Mouse (Mus musculus) retina, embryonic 14.5 days (tissue): ENCODE measurements around the gene Lhpp.

ENCODE experiments used
- DNase-seq: peaks from one replicate; pipeline ENCODE4 v3.0.0-alpha.2; 2015; ENCODE audit warnings: low spot score

Lhpp gene

GRCm38 (mm10) chr7:132712044-132712708 is 101.7 kb downstream of the Lhpp start:
- peak; percentile 47 for DNase-seq

DNA sequence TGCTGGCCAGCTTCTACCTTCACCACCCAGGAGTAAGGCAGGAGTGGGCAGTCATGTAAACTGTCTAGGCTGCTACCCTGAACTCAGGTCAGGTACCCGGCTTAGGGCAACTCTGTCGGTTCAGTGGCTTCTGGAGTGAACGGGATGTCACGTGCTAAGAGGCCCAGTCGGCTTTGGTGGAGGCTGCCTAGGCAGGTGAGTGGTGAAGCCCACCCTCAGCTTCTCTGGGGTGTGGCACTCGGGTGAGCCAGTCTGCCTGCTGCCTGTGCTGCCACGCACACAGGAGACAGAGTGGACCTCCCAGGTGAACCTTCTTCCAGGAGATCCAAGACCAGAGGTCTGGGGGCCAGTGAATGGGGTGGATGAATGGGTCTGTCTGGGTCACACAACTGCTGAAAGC is 102.5 kb downstream of the Lhpp start:
- DNase-seq: no peak

DNA sequence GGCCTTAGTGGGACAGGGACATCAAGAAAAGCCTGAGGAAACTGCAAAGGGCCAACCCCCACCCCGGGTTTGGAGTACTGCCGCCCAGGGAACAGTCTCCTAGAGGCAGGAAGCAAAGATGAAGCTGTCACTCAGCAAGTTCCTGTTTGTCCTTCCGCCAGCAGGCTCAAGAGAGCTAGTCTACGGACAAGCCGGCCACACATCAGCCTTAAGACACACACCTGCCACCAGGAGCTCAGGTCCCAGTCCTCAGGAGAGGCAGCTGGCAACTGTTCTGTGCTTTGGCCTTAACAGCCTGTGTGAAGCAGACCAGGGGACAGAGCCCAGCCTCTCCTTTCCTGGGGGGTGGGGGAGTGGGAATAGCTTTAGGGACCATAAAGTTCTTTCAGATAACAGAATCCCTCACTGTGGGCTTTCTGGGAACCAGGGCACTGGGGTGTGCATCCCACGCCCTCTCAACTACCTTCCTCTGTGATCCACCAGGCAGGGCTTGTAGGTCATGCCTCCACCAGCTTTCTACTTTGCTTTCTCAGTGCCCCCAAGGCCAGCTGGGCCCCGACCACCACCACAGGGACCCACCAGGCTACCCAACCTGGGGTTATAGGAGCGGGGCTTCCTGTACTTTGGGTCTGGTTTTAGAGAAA is 103.2 kb downstream of the Lhpp start:
- DNase-seq: no peak

- peak; percentile 40 for DNase-seq
These were observed 103.9 kb downstream of the Lhpp start for GRCm38 (mm10) chr7:132714236-132714923.

DNA sequence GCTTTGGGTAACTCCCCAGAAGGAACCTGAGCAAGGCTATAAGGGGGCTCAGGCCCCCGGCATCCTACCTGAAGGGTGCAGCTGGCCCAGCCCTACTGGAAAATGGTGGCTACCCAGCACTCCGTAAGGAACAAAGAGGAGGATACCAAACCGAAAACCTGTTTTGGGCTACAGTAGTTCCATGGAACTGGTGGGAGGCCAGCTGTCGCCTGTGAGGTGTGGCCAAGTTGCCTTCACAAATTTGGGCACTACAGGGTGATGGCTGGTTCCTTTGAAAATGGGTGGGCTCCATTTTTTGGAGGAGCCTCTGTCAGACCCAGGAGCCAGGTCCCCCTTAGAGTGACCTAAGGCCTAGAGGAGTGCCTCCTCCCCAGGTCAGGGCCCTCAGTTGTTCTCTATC is 104.8 kb downstream of the Lhpp start:
- DNase-seq: no peak

- DNase-seq: no peak
These were observed 109.1 kb downstream of the Lhpp start for GRCm38 (mm10) chr7:132719570-132719969.

DNA sequence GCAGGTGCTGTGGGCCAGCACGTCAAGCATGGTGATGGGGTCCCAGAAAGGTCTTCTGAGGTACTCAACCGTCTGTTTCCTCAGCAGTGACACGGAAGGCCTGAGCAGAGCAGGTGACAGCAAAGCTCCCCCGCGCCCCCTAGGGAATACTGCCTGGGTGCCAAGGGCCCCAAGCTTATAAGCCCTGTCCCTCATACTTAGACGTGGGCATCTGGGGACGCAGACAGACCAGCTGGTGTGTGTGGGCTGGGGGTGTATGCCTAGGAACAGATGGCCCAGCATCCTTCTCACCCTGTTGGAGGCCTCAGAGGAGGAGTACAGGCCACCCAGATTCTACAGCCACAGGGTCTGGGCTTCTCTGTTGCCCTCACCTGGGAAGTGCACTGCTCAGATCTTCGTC is 110.1 kb downstream of the Lhpp start:
- peak; percentile 65 for DNase-seq

- no peak for DNase-seq
These were observed 112.2 kb downstream of the Lhpp start for GRCm38 (mm10) chr7:132722401-132723370.

DNA sequence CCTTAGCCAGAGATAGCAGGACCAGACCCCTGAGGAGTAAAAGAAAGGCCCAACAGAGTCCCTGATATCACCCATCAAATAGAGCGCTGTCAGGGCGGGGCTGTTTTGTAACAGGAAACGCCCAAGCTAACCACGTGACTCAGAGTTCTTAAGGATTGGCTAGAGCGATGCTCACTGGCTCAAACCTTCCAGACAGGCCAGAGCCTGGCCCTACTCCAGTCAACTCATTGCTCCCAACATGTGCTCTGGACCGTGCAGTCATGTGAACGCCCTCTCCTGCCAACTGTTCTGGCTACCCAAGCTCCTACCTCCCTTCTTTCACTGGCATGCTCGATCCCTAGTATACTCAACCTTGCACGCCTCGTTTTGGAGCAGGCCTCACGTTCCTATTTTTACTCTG is 113.5 kb downstream of the Lhpp start:
- no peak for DNase-seq

DNA sequence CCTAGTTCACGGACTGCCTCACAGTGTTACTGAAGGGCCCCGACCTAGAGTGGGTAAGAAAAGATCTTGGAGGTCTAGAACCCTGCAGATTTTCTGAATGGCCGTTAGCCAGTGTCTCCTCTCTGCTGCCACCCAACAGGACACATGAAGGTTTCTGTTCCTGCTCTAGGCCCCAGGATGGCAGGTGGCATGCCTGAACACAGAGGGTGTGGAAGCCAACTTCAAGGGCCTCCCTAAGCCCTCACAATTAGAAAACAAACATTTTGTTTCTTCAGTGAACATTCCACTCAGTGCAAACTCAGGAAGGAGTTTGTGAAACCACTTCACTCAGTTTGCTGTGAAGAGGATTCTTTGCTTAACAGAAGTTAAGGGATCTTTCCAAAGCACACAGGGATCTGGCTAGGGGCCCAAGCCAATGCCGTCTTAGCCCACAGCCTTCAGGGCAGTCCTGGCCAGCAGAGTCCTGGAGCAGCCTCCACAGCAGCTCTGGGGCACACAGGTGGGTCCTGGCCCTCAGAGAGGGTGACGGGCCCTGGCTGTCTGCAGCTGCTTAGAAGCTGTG is 114.1 kb downstream of the Lhpp start:
- DNase-seq: no peak

GRCm38 (mm10) chr7:132726106-132726861 is 115.8 kb downstream of the Lhpp start:
- DNase-seq: no peak

- DNase-seq: no peak
These were observed 118.8 kb downstream of the Lhpp start for GRCm38 (mm10) chr7:132729093-132729831.

DNA sequence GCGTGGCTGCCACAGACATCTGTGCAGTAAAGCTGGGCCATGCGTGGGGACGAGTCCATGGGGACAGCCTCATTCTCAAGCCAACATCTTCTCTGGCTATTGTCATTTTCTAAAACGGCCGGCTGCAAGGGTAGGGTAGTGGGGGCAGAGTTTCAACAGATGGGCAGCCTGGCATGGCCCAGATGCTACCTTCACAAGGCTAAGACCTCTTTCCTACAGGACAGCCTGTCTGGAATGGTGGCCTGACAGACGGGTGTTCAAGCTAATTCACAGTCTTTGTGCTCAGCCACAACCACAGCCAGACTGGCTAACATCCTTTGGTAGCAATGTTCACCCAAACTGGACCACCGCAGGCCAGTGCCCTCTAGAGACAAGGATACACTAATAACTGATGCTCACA is 120.1 kb downstream of the Lhpp start:
- no peak for DNase-seq

DNA sequence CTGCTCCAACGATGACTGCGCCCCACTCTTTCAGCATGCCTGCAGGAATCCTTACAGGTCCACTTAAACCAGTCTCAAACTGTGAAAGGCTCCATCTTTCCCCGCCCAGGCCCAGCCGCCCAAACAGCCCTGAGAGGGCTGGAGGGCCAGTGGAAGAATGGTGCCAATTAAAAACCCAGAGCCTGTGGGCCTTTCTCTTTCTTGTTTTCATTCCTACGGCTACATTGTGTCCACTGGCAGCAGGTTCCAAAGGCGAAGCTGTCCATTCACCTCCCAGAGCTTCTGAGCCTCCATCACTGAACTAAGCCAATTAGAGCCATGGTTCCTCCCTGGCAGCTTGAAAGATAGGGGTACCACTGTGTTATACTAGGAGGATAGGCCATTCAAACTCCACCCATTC is 121.1 kb downstream of the Lhpp start:
- DNase-seq: peak; percentile 42

- DNase-seq: peak; percentile 58
These were observed 121.8 kb downstream of the Lhpp start for GRCm38 (mm10) chr7:132732136-132732789.

GRCm38 (mm10) chr7:132733521-132733920 is 123.1 kb downstream of the Lhpp start:
- DNase-seq: peak; percentile 41

DNA sequence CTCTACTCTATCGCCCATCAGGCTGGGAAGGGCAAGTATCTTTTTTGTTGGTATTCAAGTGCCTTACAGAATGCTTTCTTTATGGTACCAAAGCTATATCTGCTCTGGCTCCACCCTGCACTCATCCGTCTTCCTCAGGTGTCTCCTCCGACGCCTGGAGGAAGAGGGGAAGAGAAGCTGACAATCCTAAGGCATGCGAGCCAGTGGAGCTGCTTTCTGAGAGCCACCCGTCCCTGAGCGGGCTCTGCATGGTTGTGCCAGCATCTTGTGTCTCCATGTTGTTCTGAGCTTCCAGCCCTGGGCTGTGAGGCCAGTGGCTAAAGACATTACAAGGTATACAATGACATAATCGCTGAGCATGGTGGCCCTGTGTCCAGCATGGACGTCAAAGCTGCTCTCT is 123.8 kb downstream of the Lhpp start:
- no peak for DNase-seq

GRCm38 (mm10) chr7:132735145-132735544 is 124.7 kb downstream of the Lhpp start:
- DNase-seq: no peak

DNA sequence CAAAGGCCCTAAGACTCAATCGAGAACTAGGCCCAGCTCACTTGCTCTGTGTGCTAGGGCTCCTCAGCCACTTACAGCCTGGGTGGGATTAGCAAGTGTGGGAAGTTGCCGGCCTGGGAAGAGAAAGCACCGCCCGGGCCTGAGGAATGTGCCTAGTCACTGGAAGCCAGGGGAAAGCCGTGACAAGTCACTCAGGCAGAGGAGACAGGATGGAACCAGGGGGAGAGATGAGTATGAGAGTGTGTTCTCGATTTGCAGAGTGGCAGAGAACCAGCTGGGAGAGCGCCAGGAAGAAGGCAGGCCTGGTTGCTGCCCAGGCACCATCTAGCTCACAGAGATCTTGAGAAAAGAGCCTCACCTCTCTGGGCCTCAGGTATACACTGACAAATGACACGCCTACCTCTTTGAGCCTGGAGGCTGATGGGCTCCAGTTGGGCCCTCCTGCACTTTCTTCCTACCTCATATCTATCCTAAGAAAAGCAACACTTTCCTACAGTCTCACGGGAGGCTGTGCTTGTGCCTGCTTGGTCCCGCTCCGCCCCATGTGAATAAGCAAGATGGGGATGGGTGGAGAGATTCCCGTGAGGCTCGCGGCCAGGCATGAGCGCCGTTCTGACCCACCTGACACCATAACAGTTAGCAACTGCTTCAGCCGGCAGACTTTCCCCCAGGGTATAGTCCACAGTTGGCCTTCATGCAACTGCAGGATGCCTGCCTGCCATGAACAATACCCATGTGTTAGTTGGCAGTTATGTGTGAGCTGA is 125.8 kb downstream of the Lhpp start:
- DNase-seq: peak; percentile 45
